Mouse (Mus musculus) ES-E14 (cell line): ENCODE results near the gene Dclre1a.

Source experiments
- CHD2 ChIP-seq: IDR thresholded peaks from 2 replicates; pipeline ENCODE4 v1.6.1; 2014; ENCODE audit warnings: mild to moderate bottlenecking, low read depth, low read length, inconsistent platforms
- HCFC1 ChIP-seq: IDR thresholded peaks from 2 replicates; pipeline ENCODE4 v1.6.1; 2012; ENCODE audit warnings: low read length, inconsistent platforms, borderline replicate concordance; ENCODE audit not compliant: insufficient read depth
- ZC3H11A ChIP-seq: IDR thresholded peaks from 2 replicates; pipeline ENCODE4 v1.6.1; 2012; ENCODE audit warnings: low read depth, mild to moderate bottlenecking, inconsistent platforms, low read length, borderline replicate concordance
- ZNF384 ChIP-seq: IDR thresholded peaks from 2 replicates; pipeline ENCODE4 v1.6.1; 2012; ENCODE audit warnings: low read depth, low read length, inconsistent platforms

DNA sequence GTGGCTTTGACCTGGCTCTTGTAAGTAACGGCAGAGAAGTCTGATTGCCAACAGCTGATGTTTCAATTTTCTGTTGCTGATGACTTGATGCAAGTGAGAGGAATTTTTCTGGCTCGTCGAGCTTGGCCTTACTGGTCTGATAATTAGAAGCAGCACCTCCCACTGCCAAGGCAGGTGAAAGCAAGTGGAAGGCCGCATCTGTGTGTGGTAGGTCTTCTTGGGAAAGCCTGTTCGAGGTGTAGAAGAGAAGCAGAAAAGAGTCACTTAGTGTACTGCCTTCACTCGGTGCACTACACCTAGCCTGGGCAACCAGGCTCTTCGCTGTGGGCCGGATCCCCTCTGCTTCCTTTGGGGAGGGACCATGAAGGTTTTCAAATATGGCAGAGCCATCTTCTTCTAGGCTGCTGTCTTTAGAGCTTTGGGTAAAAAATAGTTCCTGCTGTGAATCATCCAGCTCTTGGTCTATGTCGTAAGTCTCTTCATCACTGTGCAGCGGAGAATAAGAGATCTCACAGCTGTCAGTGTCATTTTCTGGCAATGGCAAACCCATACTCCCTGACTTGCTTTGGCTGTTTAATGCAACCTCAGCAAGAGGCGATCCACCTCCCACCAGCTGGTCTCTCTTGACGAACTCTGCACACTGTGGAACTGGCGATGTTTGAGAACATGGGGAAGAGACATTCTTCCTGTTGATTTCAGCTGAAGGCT, 3.2 kb downstream of the Dclre1a start:
- TF ChIP-seq HCFC1 (no peak), ZNF384 (no peak), ZC3H11A (no peak), CHD2 (no peak)
